Mouse (Mus musculus) left cerebral cortex, adult 8-10 months (tissue): ENCODE measurements at regions not wholly inside any gene's neighbourhood (a gene's known extent, or its start where the extent isn't known, plus 50 kb on each side); places are given as distances from the start of the nearest gene placed in this dataset.
"Not testable (repeated sequence)": the region's sequence is repeated elsewhere in the genome, so short reads cannot be mapped to it uniquely, and the experiment has no call there.

ENCODE experiments used
- DNase-seq, 2 experiments: peaks; one replicate each; pipeline ENCODE4 v3.0.0; 2022; ENCODE audit warnings: low spot score in 2 of 2

DNA sequence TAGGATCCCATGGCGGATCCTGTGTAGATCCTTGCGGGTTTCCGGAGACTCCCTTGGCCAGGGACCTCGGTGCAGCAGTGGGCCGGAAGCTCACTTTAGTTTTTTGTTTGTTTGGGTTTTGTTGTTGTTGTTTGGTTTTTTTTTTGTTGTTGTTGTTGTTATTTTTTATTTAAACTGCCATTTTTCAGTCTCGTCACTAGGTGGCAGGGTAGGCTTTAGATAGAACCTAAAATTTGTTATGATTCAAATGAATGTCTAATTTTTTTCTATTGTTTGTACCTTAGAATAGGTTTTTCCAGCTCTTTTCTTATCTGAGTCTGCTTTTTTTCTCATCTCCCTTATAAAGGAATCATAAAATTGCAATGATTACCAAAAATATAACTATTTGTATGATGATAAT lies 834.4 kb upstream of the Tacstd2 start:
- no peak for DNase-seq

- DNase-seq: peak in 1 of 2 experiments; percentile 42
Observed at GRCm38 (mm10) chr6:68339846-68340245, 804.2 kb upstream of the Tacstd2 start.

DNA sequence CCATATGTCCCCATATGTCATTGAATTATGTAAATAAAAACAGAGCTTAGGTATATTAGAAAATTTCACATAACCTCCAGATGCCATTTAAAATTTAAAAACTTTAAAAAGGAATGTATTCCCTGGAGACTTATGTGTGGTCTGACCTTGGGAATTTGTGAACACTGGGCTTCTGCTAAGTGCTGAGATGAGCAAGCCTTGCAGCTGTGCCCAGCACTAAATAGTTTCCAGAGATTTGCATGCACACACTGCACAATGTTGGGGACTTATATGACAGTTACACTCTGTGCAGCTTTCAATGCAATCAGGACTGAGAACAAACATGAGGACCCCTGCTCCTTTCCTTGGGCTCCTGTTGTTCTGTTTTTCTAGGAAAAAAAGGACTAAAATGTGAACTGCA lies 803.6 kb upstream of the Tacstd2 start:
- not testable (repeated sequence) for DNase-seq

DNA sequence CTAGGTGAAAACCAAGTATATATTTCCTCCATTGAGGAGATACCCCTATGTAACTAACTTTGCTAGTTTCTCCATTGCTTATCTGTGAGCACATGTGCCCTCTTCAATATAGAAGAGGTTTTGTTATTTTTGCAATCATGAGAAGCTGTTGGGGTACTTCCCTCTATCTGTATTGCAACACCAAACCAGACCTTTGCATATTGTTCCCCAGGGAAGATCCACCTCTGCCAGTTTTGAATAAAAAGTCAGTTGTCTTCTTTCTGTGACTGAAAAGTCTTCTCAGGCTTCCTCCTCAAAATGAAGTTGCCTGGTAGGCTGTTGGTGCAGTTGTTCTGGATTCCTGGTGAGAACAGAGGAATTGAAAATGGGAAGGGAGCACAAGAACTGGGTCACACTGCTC lies 775.8 kb upstream of the Tacstd2 start:
- no peak for DNase-seq

- DNase-seq: no peak
Observed at GRCm38 (mm10) chr6:68302133-68302532, 766.5 kb upstream of the Tacstd2 start.

- DNase-seq: no peak
Observed at GRCm38 (mm10) chr6:68256725-68257124, 721.1 kb upstream of the Tacstd2 start.

DNA sequence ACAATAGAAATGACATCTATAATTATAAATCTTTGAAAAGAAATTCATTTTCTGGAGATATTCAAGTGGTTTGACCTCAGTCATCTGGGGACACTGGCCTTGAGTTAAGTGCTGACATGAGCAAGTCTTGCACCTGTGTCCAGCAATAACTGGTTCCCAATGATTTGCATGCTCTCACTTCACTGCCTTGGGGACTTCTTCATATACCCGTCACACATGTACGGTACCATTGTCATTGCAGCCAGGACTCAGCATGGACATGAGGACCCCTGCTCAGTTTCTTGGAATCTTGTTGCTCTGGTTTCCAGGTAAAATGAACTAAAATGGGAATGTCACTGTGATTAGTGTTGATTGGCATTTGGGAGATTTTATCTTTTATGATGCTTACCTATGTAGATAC lies 720.6 kb upstream of the Tacstd2 start:
- DNase-seq: no peak

DNA sequence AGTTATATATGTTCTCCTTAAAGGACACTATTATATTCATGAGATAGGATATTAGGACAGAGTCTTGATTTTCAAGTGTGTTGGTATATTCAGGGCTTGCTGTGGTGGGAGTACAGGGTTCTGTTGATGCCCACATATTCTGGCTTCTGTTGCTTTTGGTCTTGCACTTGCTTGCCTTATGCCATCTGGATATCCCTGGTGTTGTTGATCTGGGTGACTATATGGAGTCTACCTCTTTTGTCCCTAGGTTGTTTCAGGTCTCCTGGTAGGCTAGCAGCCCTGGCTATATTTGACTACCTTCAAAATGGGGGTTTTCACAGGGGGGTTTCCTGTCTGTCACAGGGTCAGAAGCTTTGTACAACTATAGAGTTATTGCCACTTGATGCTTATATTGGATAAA lies 717.1 kb upstream of the Tacstd2 start:
- DNase-seq: no peak

DNA sequence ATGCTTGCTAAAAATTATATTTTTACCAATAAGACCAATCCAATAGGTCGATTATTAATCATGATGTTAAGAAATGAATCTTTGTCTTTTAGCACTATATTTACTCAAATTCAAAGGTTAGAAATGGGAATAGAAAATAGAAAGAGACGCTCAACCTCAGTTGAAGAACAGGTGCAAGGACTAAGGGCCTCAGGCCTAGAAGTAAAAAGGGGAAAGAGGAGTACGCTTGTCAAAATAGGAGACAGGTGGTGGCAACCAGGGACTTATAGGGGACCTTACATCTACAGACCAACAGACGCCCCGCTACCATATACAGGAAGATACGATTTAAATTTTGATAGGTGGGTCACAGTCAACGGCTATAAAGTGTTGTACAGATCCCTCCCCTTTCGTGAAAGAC lies 715.7 kb upstream of the Tacstd2 start:
- DNase-seq: not testable (repeated sequence)

- DNase-seq: not testable (repeated sequence)
Observed at GRCm38 (mm10) chr6:68250392-68250791, 714.8 kb upstream of the Tacstd2 start.

DNA sequence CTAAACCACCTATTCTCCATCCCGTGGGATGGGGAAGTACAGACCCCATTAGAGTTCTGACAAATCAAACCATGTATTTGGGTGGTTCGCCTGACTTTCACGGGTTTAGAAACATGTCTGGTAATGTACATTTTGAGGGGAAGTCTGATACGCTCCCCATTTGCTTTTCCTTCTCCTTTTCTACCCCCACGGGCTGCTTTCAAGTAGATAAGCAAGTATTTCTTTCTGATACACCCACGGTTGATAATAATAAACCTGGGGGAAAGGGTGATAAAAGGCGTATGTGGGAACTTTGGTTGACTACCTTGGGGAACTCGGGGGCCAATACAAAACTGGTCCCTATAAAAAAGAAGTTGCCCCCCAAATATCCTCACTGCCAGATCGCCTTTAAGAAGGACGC lies 713.7 kb upstream of the Tacstd2 start:
- DNase-seq: not testable (repeated sequence)

DNA sequence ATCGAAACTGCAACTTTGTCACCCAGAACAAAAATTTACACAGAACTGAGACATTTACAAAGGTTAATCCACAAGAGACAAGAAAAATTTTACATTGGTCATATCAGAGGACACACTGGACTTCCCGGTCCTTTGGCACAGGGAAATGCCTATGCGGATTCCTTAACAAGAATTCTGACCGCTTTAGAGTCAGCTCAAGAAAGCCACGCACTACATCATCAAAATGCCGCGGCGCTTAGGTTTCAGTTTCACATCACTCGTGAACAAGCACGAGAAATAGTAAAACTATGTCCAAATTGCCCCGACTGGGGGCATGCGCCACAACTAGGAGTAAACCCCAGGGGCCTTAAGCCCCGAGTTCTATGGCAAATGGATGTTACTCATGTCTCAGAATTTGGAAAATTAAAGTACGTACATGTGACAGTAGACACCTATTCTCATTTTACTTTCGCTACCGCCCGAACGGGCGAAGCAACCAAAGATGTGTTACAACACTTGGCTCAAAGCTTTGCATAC lies 712.5 kb upstream of the Tacstd2 start:
- not testable (repeated sequence) for DNase-seq

DNA sequence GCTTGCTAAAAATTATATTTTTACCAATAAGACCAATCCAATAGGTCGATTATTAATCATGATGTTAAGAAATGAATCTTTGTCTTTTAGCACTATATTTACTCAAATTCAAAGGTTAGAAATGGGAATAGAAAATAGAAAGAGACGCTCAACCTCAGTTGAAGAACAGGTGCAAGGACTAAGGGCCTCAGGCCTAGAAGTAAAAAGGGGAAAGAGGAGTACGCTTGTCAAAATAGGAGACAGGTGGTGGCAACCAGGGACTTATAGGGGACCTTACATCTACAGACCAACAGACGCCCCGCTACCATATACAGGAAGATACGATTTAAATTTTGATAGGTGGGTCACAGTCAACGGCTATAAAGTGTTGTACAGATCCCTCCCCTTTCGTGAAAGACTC lies 707.2 kb upstream of the Tacstd2 start:
- not testable (repeated sequence) for DNase-seq

DNA sequence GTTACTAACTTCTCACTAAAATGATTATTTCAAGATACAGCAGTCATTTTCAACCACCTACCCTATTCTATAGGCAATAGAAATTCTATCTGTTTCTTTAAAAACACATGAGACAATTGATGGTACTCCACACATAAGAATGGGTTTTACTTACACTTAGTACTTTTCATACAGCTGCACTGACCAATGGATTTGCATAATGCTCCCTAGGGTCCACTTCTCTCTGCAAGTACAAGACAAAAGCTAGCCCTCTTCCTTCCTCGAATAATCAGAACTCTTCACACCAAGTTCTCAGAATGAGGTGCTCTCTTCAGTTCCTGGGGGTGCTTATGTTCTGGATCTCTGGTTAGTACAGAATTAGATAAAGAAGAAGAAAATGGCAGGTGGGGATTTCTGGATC lies 684.1 kb upstream of the Tacstd2 start:
- no peak for DNase-seq

- DNase-seq: no peak
Observed at GRCm38 (mm10) chr6:68201448-68201847, 665.9 kb upstream of the Tacstd2 start.

- no peak for DNase-seq
Observed at GRCm38 (mm10) chr6:68198031-68198430, 662.4 kb upstream of the Tacstd2 start.

DNA sequence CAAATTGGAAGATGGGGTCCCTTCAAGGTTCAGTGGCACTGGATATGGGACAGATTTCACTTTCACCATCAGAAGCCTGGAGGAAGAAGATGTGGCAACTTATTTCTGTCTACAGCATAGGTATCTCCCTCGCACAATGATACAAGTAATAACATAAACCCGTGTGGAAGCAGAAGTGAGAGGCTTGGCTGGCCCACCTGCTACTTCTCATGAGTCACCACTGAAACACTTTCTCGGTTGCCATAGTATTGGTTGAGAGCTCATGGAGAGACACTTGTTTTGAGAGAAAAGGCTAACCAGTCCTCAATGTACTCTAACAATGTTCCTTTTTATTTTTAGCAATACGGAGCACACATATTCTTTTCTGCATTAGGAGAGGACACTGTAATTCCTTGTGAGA lies 629.2 kb upstream of the Tacstd2 start:
- peak in 1 of 2 experiments; percentile 15 for DNase-seq

- not testable (repeated sequence) for DNase-seq
Observed at GRCm38 (mm10) chr6:68164111-68164510, 628.5 kb upstream of the Tacstd2 start.

DNA sequence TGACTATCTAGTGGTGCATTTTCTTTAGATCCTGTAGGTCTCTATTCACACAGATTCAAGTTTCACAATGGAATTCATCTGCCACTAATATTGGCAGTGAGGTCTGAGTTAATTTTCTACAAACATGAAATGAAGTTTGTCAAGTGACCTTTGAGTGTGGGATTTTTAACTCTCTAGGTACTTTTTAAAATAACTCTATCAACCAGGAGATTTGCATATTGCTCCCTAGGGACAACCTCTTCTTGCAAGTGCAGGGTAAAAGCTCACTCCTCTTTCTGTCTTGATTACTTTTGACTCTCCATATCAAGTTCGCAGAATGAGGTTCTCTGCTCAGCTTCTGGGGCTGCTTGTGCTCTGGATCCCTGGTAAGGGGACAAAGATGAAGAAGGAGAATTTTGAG lies 616.0 kb upstream of the Tacstd2 start:
- no peak for DNase-seq

GRCm38 (mm10) chr6:68102481-68102880 lies 566.9 kb upstream of the Tacstd2 start:
- no peak for DNase-seq
